Mouse (Mus musculus) embryonic facial prominence, embryonic 13.5 days (tissue): ENCODE data around the gene Cdyl2. TPM values are rescaled to one million over a fixed set of nuclear protein-coding genes. Genes with fewer than 3 reads are reported as not detected.

ENCODE experiments used
- ATAC-seq: fragments of 200-750 bp; cut with Nextera tagmentation; 2 replicates; pipeline ENCODE4 v1.8.0; 2017; ENCODE audit warnings: low read depth; ENCODE audit not compliant: insufficient number of reproducible peaks, insufficient read depth, low FRiP score, low TSS enrichment
- H3K27ac ChIP-seq: fragments of 300-500 bp; sonication (generic); 2 replicates; pipeline ENCODE4 v1.5.1; 2015; ENCODE audit warnings: moderate library complexity, mild to moderate bottlenecking, inconsistent platforms
- H3K27me3 ChIP-seq: fragments of 300-500 bp; sonication (generic); 2 replicates; pipeline ENCODE4 v1.6.1; 2015; ENCODE audit warnings: mild to moderate bottlenecking, inconsistent platforms
- H3K36me3 ChIP-seq: fragments of 300-500 bp; sonication (generic); 2 replicates; pipeline ENCODE4 v1.6.1; 2015; ENCODE audit warnings: mild to moderate bottlenecking, inconsistent platforms
- H3K4me1 ChIP-seq: fragments of 300-500 bp; sonication (generic); 2 replicates; pipeline ENCODE4 v1.6.1; 2015; ENCODE audit warnings: inconsistent platforms
- H3K4me2 ChIP-seq: fragments of 300-500 bp; sonication (generic); 2 replicates; pipeline ENCODE4 v1.6.1; 2015; ENCODE audit warnings: moderate library complexity, mild to moderate bottlenecking, inconsistent platforms
- H3K4me3 ChIP-seq: fragments of 300-500 bp; sonication (generic); 2 replicates; pipeline ENCODE4 v1.5.1; 2015; ENCODE audit warnings: mild to moderate bottlenecking, inconsistent platforms
- H3K9ac ChIP-seq: fragments of 300-500 bp; sonication (generic); 2 replicates; pipeline ENCODE4 v1.6.1; 2015; ENCODE audit warnings: mild to moderate bottlenecking, inconsistent platforms
- H3K9me3 ChIP-seq: fragments of 300-500 bp; sonication (generic); 2 replicates; pipeline ENCODE4 v1.6.1; 2016; ENCODE audit warnings: inconsistent platforms
- WGBS: fragments of 180-500 bp; shearing (Covaris S2); methylation state at CpG from one replicate; pipeline ENCODE4 v1.1.7; 2015; ENCODE audit warnings: mixed read lengths; 5-methylcytosine and 5-hydroxymethylcytosine counted together
- polyA plus RNA-seq: library from polyadenylated mRNA; unstranded; fragments of >200 nt; fragmentation: Nextera tagmentation; extraction: Ambion mirVana; gene quantifications from 2 replicates; pipeline ENCODE4 v1.2.1, GENCODE M21; 2015

The Cdyl2 gene
- polyA plus RNA-seq, 1 experiment from 2014 or later: 9.1 TPM

GRCm38 (mm10) chr8:116733648-116734014 is 840 bp upstream of the Cdyl2 start:
- H3K27me3 ChIP-seq: peaks cover 27% of the 10 kb centered on the region
- H3K9me3 ChIP-seq: peaks cover 5% of the 10 kb centered on the region; the same call in 1 of the 2 replicates
- peaks cover 8% of the 10 kb centered on the region; the same call in 1 of the 2 replicates for H3K4me1 ChIP-seq
- H3K9ac ChIP-seq: peak overlapping the region; percentile 83
- no peak for ATAC-seq
- H3K27ac ChIP-seq: peak overlapping the region; percentile 91; the same call in 1 of the 2 replicates
- WGBS: 18% methylated on average over 3 of the region's 3 CpGs
- H3K4me2 ChIP-seq: peak overlapping the region; percentile 79
- peaks cover 6% of the 10 kb centered on the region; the same call in 1 of the 2 replicates for H3K36me3 ChIP-seq
- peak overlapping the region; percentile 76 for H3K4me3 ChIP-seq

- Histone ChIP-seq H3K9me3 (peaks cover 7% of the 10 kb centered on the region; the same call in 1 of the 2 replicates), H3K27me3 (peaks cover 27% of the 10 kb centered on the region), H3K4me1 (peaks cover 8% of the 10 kb centered on the region; the same call in 1 of the 2 replicates), H3K27ac (peak overlapping the region; percentile 91), H3K36me3 (peaks cover 6% of the 10 kb centered on the region; the same call in 1 of the 2 replicates), H3K4me3 (peak overlapping the region; percentile 76), H3K4me2 (peak overlapping the region; percentile 79), H3K9ac (peak overlapping the region; percentile 83)
- WGBS: 1% methylated on average over 39 of the region's 46 CpGs
- ATAC-seq: peak; percentile 71
Observed at GRCm38 (mm10) chr8:116731976-116732683, 661 bp downstream of the Cdyl2 start.

GRCm38 (mm10) chr8:116721451-116721850 is 11.3 kb downstream of the Cdyl2 start:
- ATAC-seq: no peak
- H3K4me2 ChIP-seq: no peak overlapping the region
- H3K9me3 ChIP-seq: peaks cover 18% of the 10 kb centered on the region; the same call in 1 of the 2 replicates
- H3K4me3 ChIP-seq: no peak overlapping the region
- no peak overlapping the region for H3K9ac ChIP-seq
- H3K27ac ChIP-seq: no peak overlapping the region
- no peaks in the 10 kb centered on the region for H3K27me3 ChIP-seq
- 90% methylated on average over 2 of the region's 2 CpGs for WGBS
- H3K4me1 ChIP-seq: no peaks in the 10 kb centered on the region
- H3K36me3 ChIP-seq: peaks cover 7% of the 10 kb centered on the region; the same call in 1 of the 2 replicates

GRCm38 (mm10) chr8:116707496-116707895 is 25.3 kb downstream of the Cdyl2 start:
- WGBS: 84% methylated on average over 3 of the region's 3 CpGs
- H3K4me3 ChIP-seq: no peak overlapping the region
- no peak overlapping the region for H3K9ac ChIP-seq
- H3K27me3 ChIP-seq: no peaks in the 10 kb centered on the region
- H3K36me3 ChIP-seq: no peaks in the 10 kb centered on the region
- H3K4me2 ChIP-seq: no peak overlapping the region
- H3K27ac ChIP-seq: no peak overlapping the region
- no peaks in the 10 kb centered on the region for H3K4me1 ChIP-seq
- H3K9me3 ChIP-seq: 0 out of 2 replicates have a peak, but pooled peaks cover 4% of the 10 kb centered on the region
- no peak for ATAC-seq

- H3K36me3 ChIP-seq: peaks cover 4% of the 10 kb centered on the region; the same call in 1 of the 2 replicates
- no peak for ATAC-seq
- no peaks in the 10 kb centered on the region for H3K27me3 ChIP-seq
- WGBS: 83% methylated on average over 6 of the region's 6 CpGs
- H3K4me3 ChIP-seq: no peak overlapping the region
- H3K4me1 ChIP-seq: no peaks in the 10 kb centered on the region
- no peak overlapping the region for H3K27ac ChIP-seq
- H3K4me2 ChIP-seq: no peak overlapping the region
- no peak overlapping the region for H3K9ac ChIP-seq
- peaks cover 3% of the 10 kb centered on the region; the same call in 1 of the 2 replicates for H3K9me3 ChIP-seq
Observed at GRCm38 (mm10) chr8:116702501-116702900, 30.3 kb downstream of the Cdyl2 start.

GRCm38 (mm10) chr8:116692931-116693330 is 39.9 kb downstream of the Cdyl2 start:
- H3K36me3 ChIP-seq: no peaks in the 10 kb centered on the region
- H3K9ac ChIP-seq: no peak overlapping the region
- H3K27me3 ChIP-seq: no peaks in the 10 kb centered on the region
- 0 out of 2 replicates have a peak, but pooled peaks cover 3% of the 10 kb centered on the region for H3K4me1 ChIP-seq
- H3K4me2 ChIP-seq: no peak overlapping the region
- H3K4me3 ChIP-seq: no peak overlapping the region
- H3K9me3 ChIP-seq: no peaks in the 10 kb centered on the region
- ATAC-seq: no peak
- no peak overlapping the region for H3K27ac ChIP-seq
- 79% methylated on average over 15 of the region's 15 CpGs for WGBS

- WGBS: 92% methylated on average over 3 of the region's 3 CpGs
- no peaks in the 10 kb centered on the region for H3K36me3 ChIP-seq
- no peak for ATAC-seq
Observed at GRCm38 (mm10) chr8:116689741-116690140, 43.0 kb downstream of the Cdyl2 start.

GRCm38 (mm10) chr8:116676174-116676573 is 56.6 kb downstream of the Cdyl2 start:
- Histone ChIP-seq H3K27ac (no peak overlapping the region), H3K4me2 (no peak overlapping the region), H3K4me1 (no peaks in the 10 kb centered on the region), H3K36me3 (no peaks in the 10 kb centered on the region), H3K9ac (no peak overlapping the region), H3K27me3 (no peaks in the 10 kb centered on the region), H3K4me3 (no peak overlapping the region), H3K9me3 (no peaks in the 10 kb centered on the region)
- no peak for ATAC-seq
- 83% methylated on average over 1 of the region's 1 CpGs for WGBS

More at GRCm38 (mm10) chr8:116689741-116690140, 43.0 kb downstream of the Cdyl2 start:
- H3K4me1 ChIP-seq: 0 out of 2 replicates have a peak, but pooled peaks cover 3% of the 10 kb centered on the region
- H3K27ac ChIP-seq: no peak overlapping the region
- no peak overlapping the region for H3K4me3 ChIP-seq
- no peaks in the 10 kb centered on the region for H3K27me3 ChIP-seq
- H3K9me3 ChIP-seq: no peaks in the 10 kb centered on the region
- no peak overlapping the region for H3K4me2 ChIP-seq
- H3K9ac ChIP-seq: no peak overlapping the region

- no peaks in the 10 kb centered on the region for H3K9me3 ChIP-seq
- no peak overlapping the region for H3K27ac ChIP-seq
- no peak overlapping the region for H3K9ac ChIP-seq
- H3K4me1 ChIP-seq: no peaks in the 10 kb centered on the region
- no peak overlapping the region for H3K4me3 ChIP-seq
- no peaks in the 10 kb centered on the region for H3K27me3 ChIP-seq
- no peak overlapping the region for H3K4me2 ChIP-seq
- no peaks in the 10 kb centered on the region for H3K36me3 ChIP-seq
- ATAC-seq: no peak
- WGBS: 81% methylated on average over 10 of the region's 10 CpGs
Observed at GRCm38 (mm10) chr8:116673966-116674805, 58.6 kb downstream of the Cdyl2 start.

- H3K9ac ChIP-seq: no peak overlapping the region
- H3K4me3 ChIP-seq: no peak overlapping the region
- WGBS: 81% methylated on average over 8 of the region's 8 CpGs
- no peak for ATAC-seq
- H3K4me1 ChIP-seq: no peaks in the 10 kb centered on the region
- no peaks in the 10 kb centered on the region for H3K36me3 ChIP-seq
- H3K4me2 ChIP-seq: no peak overlapping the region
- H3K27ac ChIP-seq: no peak overlapping the region
- H3K9me3 ChIP-seq: no peaks in the 10 kb centered on the region
- no peaks in the 10 kb centered on the region for H3K27me3 ChIP-seq
Observed at GRCm38 (mm10) chr8:116673493-116673892, 59.3 kb downstream of the Cdyl2 start.

GRCm38 (mm10) chr8:116673052-116673451 is 59.7 kb downstream of the Cdyl2 start:
- H3K9ac ChIP-seq: no peak overlapping the region
- H3K4me1 ChIP-seq: no peaks in the 10 kb centered on the region
- H3K4me3 ChIP-seq: no peak overlapping the region
- no peak for ATAC-seq
- H3K27me3 ChIP-seq: no peaks in the 10 kb centered on the region
- no peaks in the 10 kb centered on the region for H3K9me3 ChIP-seq
- no peak overlapping the region for H3K4me2 ChIP-seq
- H3K27ac ChIP-seq: no peak overlapping the region
- no peaks in the 10 kb centered on the region for H3K36me3 ChIP-seq
- 86% methylated on average over 4 of the region's 4 CpGs for WGBS
